ENCODE assay signal across 1 mouse cellular context in genomic region chr2:151000402-151001178, GRCm38 (mm10).
TF ChIP-seq lines count a peak whose summit lies in the region.

No protein-coding gene starts in this region.

TF ChIP-seq in CH12.LX, 34 proteins besides CTCF, POLR2A, EP300 and RAD21 (continued from another document):
- TF ChIP-seq MAFK (IDR thresholded peaks at IDR 0.05; ENCODE audit: insufficient replicate concordance, low read length): peak; percentile 40; the same call in 1 of the 2 replicates
TF ChIP-seq in CH12.LX: peak in this region for 13.
